Mouse (Mus musculus) gastrocnemius, postnatal 25 days (tissue): Measurements from ENCODE around the gene Dydc1. TPM values are rescaled to one million over a fixed set of nuclear protein-coding genes. Genes with fewer than 3 reads are reported as not detected.
"Not testable (repeated sequence)": the region's sequence is repeated elsewhere in the genome, so short reads cannot be mapped to it uniquely, and the experiment has no call there.

ENCODE experiments used
- DNase-seq: peaks from one replicate; pipeline ENCODE4 v3.0.0; 2022
- long read RNA-seq, 2 experiments: library from polyadenylated mRNA; stranded (forward); transcript quantifications; one replicate each; pipeline ENCODE4 v2.0.0; 2021
- total RNA-seq, 2 experiments: library from RNA; stranded (reverse); gene quantifications; 1 replicate in 1 of 2; 2 replicates in 1 of 2; pipeline ENCODE4 v1.2.3; 2021

The Dydc1 gene
- not detected for total RNA-seq
- long read RNA-seq, experiment 1 = 0 reads
- long read RNA-seq, experiment 2 = 0 reads

- DNase-seq = no peak
Measured at GRCm38 (mm10) chr14:41072229-41072943, at the start of gene Dydc1. Dydc1 (plus strand) TSS chr14:41072911.

DNA sequence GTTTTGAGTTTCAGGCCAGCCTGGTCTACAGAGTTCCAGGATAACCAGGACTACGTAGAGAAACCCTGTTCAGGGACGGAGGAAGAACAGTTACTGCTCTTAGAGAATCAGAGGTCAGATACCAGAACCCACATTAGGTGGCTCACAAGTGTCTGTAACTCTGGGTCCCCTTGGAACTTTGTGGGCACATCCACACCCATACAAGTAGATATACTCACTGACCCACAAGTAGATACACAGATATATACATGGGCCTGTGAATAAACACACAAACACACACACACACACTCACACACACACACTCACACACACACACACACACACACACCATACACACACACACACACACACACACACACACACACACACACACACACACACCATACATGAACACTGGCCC lies 47.6 kb upstream of the Dydc1 start:
- DNase-seq = no peak

- DNase-seq = no peak
Measured at GRCm38 (mm10) chr14:41025594-41026284, 47.0 kb upstream of the Dydc1 start.

DNA sequence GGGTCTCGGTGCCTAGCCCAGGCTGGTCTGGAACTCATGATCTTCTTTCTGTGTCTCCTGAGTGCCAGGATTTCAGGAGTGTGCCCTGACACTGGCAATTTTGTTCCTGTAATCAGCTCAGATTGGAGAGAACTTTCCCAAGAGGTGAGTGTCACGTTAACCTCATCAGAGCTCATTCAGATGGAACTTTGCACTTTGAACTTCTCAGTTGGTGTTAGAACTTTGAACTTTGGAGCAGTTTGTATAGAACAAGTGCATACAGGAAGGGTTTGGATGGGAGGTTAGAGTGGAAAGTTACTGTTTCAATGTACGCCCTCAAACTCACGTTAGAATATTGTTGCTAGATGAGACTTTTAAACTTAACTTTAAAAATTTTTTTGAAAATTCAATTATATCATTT lies 43.4 kb upstream of the Dydc1 start:
- DNase-seq = no peak

DNA sequence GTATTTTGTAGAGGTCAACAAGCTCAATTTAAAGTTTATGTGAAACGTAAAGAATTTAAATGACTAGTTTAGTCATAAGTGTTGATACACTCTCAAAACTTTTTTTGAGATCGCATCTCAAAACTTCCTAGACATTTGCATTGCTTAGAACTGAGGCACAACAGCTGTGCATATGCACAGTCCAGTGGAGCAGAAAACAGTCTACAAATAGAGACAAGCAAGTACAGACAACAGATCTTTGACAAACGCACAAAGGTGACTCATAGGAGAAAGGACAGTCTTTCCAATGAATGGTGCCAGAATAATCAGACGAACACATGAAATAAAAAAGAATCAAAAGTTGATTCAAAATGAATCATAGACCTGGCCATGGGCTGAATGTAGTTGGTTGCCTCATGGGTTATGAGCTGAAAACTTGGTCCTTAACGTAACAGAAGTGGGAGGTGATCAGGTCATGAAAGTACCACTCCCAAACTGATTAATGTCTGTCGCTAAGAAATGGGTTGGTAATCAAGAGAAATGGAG lies 41.7 kb upstream of the Dydc1 start:
- DNase-seq = no peak

GRCm38 (mm10) chr14:41033135-41034110 lies 39.3 kb upstream of the Dydc1 start:
- peak; percentile 45 for DNase-seq

DNA sequence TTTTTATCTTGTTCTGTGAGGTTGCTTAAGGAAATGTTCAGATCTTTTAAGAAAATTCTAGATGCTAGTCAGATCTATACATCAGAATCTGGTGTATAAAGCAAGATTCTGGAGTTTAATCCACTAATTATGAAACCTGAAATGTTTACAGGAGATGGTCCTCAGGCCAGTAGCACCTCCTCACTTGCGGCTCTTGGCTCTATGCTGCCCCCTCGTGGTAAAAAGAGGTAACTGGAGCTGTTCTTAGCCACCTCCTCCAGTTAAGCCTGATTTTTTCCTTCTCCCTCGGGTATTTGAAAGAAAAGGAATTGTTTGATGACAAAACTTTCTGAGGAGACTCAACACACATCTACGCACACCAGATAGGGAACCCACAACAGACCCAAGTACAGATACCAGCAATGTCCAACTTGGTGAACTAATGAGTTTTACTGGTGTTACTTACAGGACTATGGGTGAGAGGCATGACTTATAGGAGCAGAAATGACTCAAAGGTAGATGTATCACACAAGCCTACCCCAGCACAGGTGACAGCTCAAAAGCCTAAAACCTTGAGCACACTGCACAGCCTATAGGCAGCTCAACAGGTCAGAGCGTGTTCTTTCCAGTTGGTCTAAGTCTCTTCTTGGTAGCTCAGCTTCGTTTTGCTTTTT lies 37.4 kb upstream of the Dydc1 start:
- DNase-seq = no peak

GRCm38 (mm10) chr14:41047402-41047801 lies 25.3 kb upstream of the Dydc1 start:
- DNase-seq = no peak

DNA sequence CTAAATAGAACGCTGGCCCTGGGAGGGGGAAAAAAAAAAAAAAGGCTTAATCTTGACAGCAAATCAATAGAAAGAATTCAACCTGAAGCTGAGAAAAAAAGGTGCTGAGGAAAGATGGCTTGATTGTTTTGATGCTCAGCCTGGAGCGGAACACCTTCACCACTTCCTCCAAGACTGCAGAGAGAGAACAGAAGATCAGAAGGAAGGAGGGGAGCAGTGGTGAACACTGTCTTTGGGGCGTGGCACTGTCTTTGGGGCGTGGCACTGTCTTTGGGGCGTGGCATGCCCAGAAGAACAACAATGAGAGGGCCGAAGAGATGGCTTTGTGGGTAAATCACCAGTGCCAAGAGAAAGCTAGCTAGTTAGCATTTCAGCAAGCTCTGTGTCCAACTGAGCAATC lies 22.2 kb upstream of the Dydc1 start:
- DNase-seq = no peak

GRCm38 (mm10) chr14:41052481-41052880 lies 20.2 kb upstream of the Dydc1 start:
- DNase-seq = no peak

DNA sequence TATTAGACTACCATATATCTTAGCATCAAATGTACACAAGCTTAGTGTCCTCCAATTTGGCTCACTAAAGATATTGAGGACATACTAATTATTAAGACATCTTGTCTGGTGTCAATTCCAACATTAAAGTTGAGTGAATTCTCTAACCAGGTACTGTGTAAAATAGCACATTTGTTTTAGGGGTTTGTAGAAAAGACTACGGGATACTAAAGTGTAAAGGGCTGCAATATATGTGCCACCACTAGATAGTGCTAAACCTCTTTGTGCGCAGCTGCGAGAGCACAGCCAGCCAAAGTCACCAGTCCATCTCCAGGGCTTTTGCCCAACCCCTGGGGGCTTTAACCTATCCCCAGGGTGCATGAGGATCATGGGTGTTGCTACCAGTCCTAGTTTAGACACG lies 19.5 kb upstream of the Dydc1 start:
- not testable (repeated sequence) for DNase-seq

GRCm38 (mm10) chr14:41065168-41065567 lies 7.5 kb upstream of the Dydc1 start:
- DNase-seq = no peak

- DNase-seq = no peak
Measured at GRCm38 (mm10) chr14:41066416-41066815, 6.3 kb upstream of the Dydc1 start.

DNA sequence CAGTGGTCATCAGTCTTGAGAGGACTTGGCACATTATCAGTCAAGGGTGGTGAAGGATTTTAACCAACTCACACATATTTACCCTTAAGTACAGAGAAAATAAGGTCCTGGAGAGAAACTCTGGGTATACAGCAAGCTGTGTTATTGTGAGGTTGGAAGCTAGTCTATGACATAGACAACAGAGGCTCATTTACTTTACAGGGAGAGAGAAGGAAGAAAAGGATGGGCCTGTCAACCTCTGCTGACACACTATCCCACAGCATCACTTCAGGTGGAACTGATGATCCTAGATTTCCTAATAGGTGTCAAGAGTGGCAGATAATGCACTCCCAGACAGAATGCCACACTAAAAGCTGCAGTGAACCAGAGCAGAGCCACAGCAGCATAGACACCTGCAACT lies 3.6 kb upstream of the Dydc1 start, which contains the start of gene Dydc2:
Dydc2 (minus strand) TSS at position 101 of the 400 bp plus-strand sequence.
- DNase-seq = no peak

DNA sequence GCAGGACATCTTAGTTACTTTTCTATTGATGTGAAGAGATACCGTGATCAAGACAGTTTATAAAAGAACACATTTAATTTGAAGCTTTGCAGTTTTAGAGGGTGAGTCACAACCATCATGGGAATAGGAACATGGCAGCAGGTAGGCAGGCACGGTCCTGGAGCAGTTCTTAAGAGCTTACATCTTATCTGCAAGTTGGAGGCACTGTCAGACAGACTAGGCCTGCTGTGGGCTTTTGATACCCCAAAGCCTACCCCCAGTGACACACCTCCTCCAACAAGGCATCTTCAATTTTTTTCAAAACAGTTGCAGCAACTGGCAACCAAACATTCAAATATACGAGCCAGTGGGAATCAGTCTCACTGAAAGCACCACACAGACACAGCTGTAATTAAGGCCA lies 2.4 kb upstream of the Dydc1 start:
- no peak for DNase-seq

DNA sequence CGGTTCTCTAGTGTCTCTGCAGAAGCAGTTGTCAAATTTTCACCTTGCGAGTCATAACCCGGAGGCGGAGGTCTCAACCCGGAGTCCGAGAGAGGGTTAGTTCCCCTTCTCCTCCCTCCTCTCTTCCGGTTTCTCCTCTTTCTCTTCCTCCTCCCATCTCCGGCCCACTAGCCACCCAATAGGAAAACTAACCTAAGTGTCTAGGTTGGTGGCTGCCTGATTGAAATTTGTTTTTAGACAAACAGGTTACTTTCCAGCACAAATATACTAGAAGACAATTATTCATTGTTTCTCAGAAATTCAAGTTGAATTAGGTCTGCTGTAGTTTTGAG lies 199 bp downstream of the Dydc1 start:
- DNase-seq = no peak

- DNase-seq = no peak
Measured at GRCm38 (mm10) chr14:41082408-41082807, 9.7 kb downstream of the Dydc1 start.

DNA sequence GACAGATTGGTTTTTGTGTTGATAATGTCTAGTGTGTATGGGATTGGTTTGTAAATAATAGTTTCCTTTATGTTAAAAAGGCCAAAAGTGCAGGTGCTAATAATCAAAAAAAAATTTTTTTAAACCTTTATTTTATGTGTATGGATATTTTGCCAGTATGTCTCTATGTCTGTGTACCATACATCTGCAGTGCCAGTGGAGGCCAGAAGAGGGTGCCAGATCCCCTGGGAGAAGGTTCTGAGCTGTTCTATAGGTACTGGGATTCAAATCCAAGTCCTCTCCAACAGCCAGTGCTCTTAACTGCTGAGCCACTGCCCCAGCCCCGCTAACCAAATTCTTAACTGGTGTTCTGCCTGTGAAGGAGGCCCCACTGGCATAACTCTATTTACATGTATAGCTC lies 14.8 kb downstream of the Dydc1 start:
- DNase-seq = no peak

DNA sequence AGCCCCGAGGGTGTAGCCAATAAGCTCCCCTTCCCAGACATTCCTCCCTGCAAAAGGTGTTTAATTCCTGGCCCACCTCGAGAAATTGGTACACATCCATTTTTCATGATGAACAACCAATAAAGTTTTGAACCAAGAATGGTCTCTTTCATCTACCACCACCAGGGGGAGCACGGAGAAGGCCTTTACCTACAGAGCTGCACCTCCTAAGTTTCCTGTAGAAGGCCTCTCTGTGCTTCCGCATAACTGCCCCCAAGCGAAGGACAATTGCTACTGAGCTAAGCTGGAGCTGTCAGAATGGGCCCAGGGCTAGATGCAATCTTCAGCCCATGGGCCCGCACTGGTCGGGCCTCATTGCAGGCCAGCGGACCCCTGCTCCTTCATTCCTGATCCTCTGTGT lies 18.1 kb downstream of the Dydc1 start:
- no peak for DNase-seq

DNA sequence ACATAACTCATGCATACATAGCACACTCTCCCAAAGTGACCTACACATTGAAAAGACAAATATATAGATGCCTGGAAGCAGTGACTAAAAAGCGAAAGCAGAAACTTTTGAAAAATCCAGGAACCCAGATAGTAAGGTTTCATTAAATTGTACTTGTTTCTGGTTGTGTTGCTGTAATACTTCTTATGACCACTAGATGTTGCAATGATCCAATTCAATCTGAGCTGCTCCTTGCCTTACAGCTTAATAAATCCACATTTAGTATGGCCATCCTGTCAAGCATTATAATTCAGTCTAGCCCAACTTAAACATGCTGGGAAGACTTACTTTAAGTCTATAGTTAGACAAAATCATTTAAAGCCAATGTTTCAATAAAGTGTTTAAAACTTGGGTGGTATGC lies 21.4 kb downstream of the Dydc1 start:
- no peak for DNase-seq

GRCm38 (mm10) chr14:41096296-41096860 lies 23.7 kb downstream of the Dydc1 start:
- DNase-seq = no peak

DNA sequence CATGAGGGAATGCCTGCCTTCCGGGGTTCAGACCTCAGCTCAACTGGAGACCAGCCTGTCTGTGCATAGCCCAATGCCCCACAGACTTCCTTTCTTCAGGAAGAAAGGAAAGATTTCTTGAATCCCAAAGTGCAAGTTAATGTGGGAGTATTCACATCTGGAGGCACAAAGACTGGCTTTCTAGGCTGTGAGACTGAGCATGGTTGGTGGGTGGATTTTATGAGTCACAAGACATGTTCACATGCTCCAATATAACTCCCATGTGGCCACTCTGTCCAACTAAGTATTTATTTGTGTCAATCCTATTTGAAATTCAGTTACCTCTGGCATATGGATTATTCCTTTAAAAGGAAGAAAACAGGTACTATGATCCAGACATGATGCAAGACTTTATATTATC lies 26.0 kb downstream of the Dydc1 start:
- no peak for DNase-seq
